Comparison of ENCODE assay signal across 8 mouse cellular contexts in the genomic region with DNA sequence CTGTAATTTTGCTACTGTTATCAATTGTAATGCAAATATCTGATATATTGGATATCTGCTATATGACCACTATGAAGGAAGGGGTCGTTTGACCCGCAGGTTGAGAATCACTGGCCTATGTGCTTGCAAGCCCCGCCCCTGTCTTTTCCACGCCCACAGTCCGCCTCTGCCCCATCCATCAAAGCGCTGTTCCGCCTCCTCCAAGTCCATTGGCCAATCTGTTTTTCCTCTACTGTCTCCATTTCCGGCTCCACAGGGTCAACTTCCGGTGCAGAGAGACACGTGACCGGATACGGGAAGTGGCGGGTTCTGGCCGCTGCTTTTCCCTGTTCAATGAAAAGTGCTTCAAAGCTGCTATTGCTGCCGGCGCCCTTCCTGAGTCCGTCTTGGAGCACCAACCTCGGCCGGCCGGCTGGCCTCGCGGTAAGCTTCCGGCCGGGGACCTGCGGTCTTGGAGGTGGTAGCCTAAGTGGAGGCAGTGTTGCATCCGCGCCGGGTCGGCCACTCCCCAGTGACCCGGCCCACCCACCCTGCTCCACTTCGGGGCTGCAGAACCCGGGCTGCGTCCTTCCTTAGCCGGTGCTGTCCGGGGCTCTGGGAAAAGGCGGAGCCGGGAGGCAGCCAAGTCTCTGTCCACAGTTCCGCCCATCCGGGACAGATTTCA. TPM values are rescaled to one million over a fixed set of nuclear protein-coding genes. Genes with fewer than 3 reads are reported as not detected.
DNase-seq lines count a peak whose midpoint lies in the region; ATAC-seq and TF ChIP-seq lines count a peak whose summit lies in the region.

A gene (plus strand): TSS at position 272 of the 664 bp plus-strand sequence.

- H3K36me3 ChIP-seq in MEL (ENCODE audit: control insufficient read depth in 1 of 2, insufficient read depth in 2 of 2, low read length in 2 of 2), result peaks cover 1 to 26% of the 10 kb centered on the region in 2 experiments; a peak in 3 of 4 replicates
- H3K36me3 ChIP-seq in forebrain, postnatal 0 days (ENCODE audit: insufficient read depth), result peaks cover 7% of the 10 kb centered on the region; the same call in 1 of the 2 replicates
- H3K36me3 ChIP-seq in lung, embryonic 15.5 days, result 0 out of 2 replicates have a peak, but pooled peaks cover 5% of the 10 kb centered on the region

- H3K79me2 ChIP-seq in MEL (ENCODE audit: control insufficient read depth, insufficient read depth, low read length, poor library complexity), result peaks cover 14% of the 10 kb centered on the region

- peak; percentile 53 to 76; a peak in 3 of 4 replicates for TF ChIP-seq POLR2A in MEL (IDR thresholded peaks at IDR 0.05; ENCODE audit: control insufficient read depth in 1 of 2, insufficient read depth in 1 of 2, low read depth in 1 of 2, low read length in 2 of 2, poor library complexity in 1 of 2)
- TF ChIP-seq POLR2A in cerebellum, adult 2 months (IDR thresholded peaks at IDR 0.05; ENCODE audit: borderline replicate concordance, insufficient read depth, low read length), result peak; percentile 37; the same call in 1 of the 2 replicates

- under 1% methylated on average over 38 of the region's 39 CpGs for WGBS in cerebellum, adult 2 months
- WGBS in forebrain, postnatal 0 days, result under 1% methylated on average over 39 of the region's 39 CpGs
- under 1% methylated on average over 39 of the region's 39 CpGs for WGBS in lung, embryonic 15.5 days

- H3K4me3 ChIP-seq in MEL (ENCODE audit: control insufficient read depth in 1 of 2, insufficient read depth in 1 of 2, low read depth in 2 of 2, low read length in 2 of 2), result peak within 1 kb of the TSS; percentile 67 to 80
- peak within 1 kb of the TSS; percentile 92 for H3K4me3 ChIP-seq in cerebellum, adult 2 months (replicated peaks; ENCODE audit: insufficient read depth, low read depth, low read length)
- H3K4me3 ChIP-seq in forebrain, postnatal 0 days (ENCODE audit: low read depth, low read length), result peak within 1 kb of the TSS; percentile 90
- peak within 1 kb of the TSS; percentile 65 for H3K4me3 ChIP-seq in lung, embryonic 15.5 days

- DNase-seq in MEL (ENCODE audit: low read depth, low spot score), result peak; percentile 99
- peak; percentile 94 to 95 for DNase-seq in cerebellum, adult 2 months
- DNase-seq in forebrain, postnatal 0 days, result peak; percentile 95
- DNase-seq in heart, postnatal 4 days, result peak; percentile 95
- DNase-seq in layer of hippocampus, adult 8-10 months (ENCODE audit: low spot score in 2 of 2), result peak; percentile 93 to 95
- DNase-seq in ovary, adult 18-20 months (ENCODE audit: low spot score), result peak; percentile 92
- peak; percentile 92 for DNase-seq in thymus, postnatal 0 days (ENCODE audit: low spot score)

- H3K9ac ChIP-seq in MEL (ENCODE audit: control insufficient read depth, low read depth, low read length, poor library complexity, severe bottlenecking), result peak within 1 kb of the TSS; percentile 78
- H3K9ac ChIP-seq in forebrain, postnatal 0 days, result peak within 1 kb of the TSS; percentile 71
- peak within 1 kb of the TSS; percentile 66 for H3K9ac ChIP-seq in lung, embryonic 15.5 days

- TF ChIP-seq EP300 in MEL (IDR thresholded peaks at IDR 0.05; ENCODE audit: low read depth in 1 of 2, low read length in 2 of 2), result peak in 1 of 2 experiments; percentile 19; a peak in 1 of 4 replicates

- no peak for TF ChIP-seq CTCF in MEL (IDR thresholded peaks at IDR 0.05 in 2 of 3, conservative IDR thresholded peaks at IDR 0.05 in 1 of 3; ENCODE audit: control insufficient read depth in 1 of 3, insufficient read depth in 1 of 3, low read depth in 2 of 3, low read length in 3 of 3, poor library complexity in 1 of 3, severe bottlenecking in 1 of 3)
- no peak for TF ChIP-seq CTCF in cerebellum, adult 2 months (IDR thresholded peaks at IDR 0.05; ENCODE audit: borderline replicate concordance, insufficient read depth, low read depth, low read length)
- TF ChIP-seq CTCF in forebrain, postnatal 0 days (IDR thresholded peaks at IDR 0.05; ENCODE audit: low read depth), result no peak

- peak within 1 kb of the TSS; percentile 71 for H3K4me2 ChIP-seq in forebrain, postnatal 0 days (ENCODE audit: low read depth)
- H3K4me2 ChIP-seq in lung, embryonic 15.5 days, result peak within 1 kb of the TSS; percentile 72

- no peaks in the 10 kb centered on the region for H3K9me3 ChIP-seq in MEL (replicated peaks; ENCODE audit: insufficient read depth, low read length)
- H3K9me3 ChIP-seq in forebrain, postnatal 0 days (ENCODE audit: low read length), result no peaks in the 10 kb centered on the region
- no peaks in the 10 kb centered on the region for H3K9me3 ChIP-seq in lung, embryonic 15.5 days

- ATAC-seq in forebrain, postnatal 0 days, result peak; percentile 100
- peak; percentile 100 for ATAC-seq in lung, embryonic 15.5 days (ENCODE audit: borderline replicate concordance, extremely low read depth, low FRiP score, low TSS enrichment)

- no peak for TF ChIP-seq RAD21 in MEL (IDR thresholded peaks at IDR 0.05; ENCODE audit: low read depth, low read length)

- H3K27me3 ChIP-seq in MEL (ENCODE audit: control insufficient read depth in 1 of 2, insufficient read depth in 2 of 2, low read length in 2 of 2), result no peaks in the 10 kb centered on the region
- no peaks in the 10 kb centered on the region for H3K27me3 ChIP-seq in cerebellum, adult 2 months (ENCODE audit: control insufficient read depth, insufficient read depth, low read length)
- H3K27me3 ChIP-seq in forebrain, postnatal 0 days (ENCODE audit: insufficient read depth, low read length), result no peaks in the 10 kb centered on the region
- no peaks in the 10 kb centered on the region for H3K27me3 ChIP-seq in lung, embryonic 15.5 days

- peak within 1 kb of the TSS; percentile 52 for H3K27ac ChIP-seq in MEL (ENCODE audit: control insufficient read depth, low read depth, low read length)
- H3K27ac ChIP-seq in cerebellum, adult 2 months (ENCODE audit: insufficient read depth, low read length), result no peak within 1 kb of the TSS
- peak within 1 kb of the TSS; percentile 74 for H3K27ac ChIP-seq in forebrain, postnatal 0 days (ENCODE audit: low read depth, low read length)
- H3K27ac ChIP-seq in lung, embryonic 15.5 days, result peak within 1 kb of the TSS; percentile 86

- H3K4me1 ChIP-seq in MEL (ENCODE audit: control insufficient read depth in 1 of 2, insufficient read depth in 2 of 2, low read length in 2 of 2), result peaks cover 8 to 10% of the 10 kb centered on the region in 2 experiments
- H3K4me1 ChIP-seq in cerebellum, adult 2 months (ENCODE audit: control insufficient read depth, insufficient read depth, low read length), result peaks cover 2% of the 10 kb centered on the region; the same call in 1 of the 2 replicates
- H3K4me1 ChIP-seq in forebrain, postnatal 0 days (ENCODE audit: insufficient read depth), result peaks cover 11% of the 10 kb centered on the region; the same call in 1 of the 2 replicates
- peaks cover 9% of the 10 kb centered on the region for H3K4me1 ChIP-seq in lung, embryonic 15.5 days

TF ChIP-seq in MEL, 35 proteins besides CTCF, POLR2A, EP300 and RAD21 (continues in another document):
- TF ChIP-seq KAT2A (conservative IDR thresholded peaks at IDR 0.05; ENCODE audit: low read depth, low read length) (peak; percentile 87), ZNF384 (IDR thresholded peaks at IDR 0.05; ENCODE audit: low read depth, low read length) (no peak), UBTF (IDR thresholded peaks at IDR 0.05; ENCODE audit: borderline replicate concordance, insufficient read depth, low read depth, low read length) (no peak), USF2 (IDR thresholded peaks at IDR 0.05; ENCODE audit: borderline replicate concordance in 1 of 2, insufficient read depth in 1 of 2, low read depth in 1 of 2, low read length in 2 of 2) (peak; percentile 90 to 96), ELF1 (IDR thresholded peaks at IDR 0.05; ENCODE audit: low read depth, low read length) (peak; percentile 100), CHD1 (IDR thresholded peaks at IDR 0.05; ENCODE audit: low read depth, low read length) (no peak), ETS1 (IDR thresholded peaks at IDR 0.05; ENCODE audit: low read depth, low read length) (no peak; the same call in 1 of the 2 replicates), SMC3 (IDR thresholded peaks at IDR 0.05; ENCODE audit: low read depth, low read length) (no peak), JUND (IDR thresholded peaks at IDR 0.05; ENCODE audit: low read depth, low read length) (no peak), MEF2A (IDR thresholded peaks at IDR 0.05; ENCODE audit: extremely low read depth, insufficient replicate concordance, low read depth, low read length, poor library complexity, severe bottlenecking) (no peak), E2F4 (IDR thresholded peaks at IDR 0.05; ENCODE audit: borderline replicate concordance, low read depth, low read length) (no peak), TBP (IDR thresholded peaks at IDR 0.05; ENCODE audit: low read depth, low read length) (peak; percentile 66; the same call in 1 of the 2 replicates), MXI1 (IDR thresholded peaks at IDR 0.05; ENCODE audit: low read depth, low read length) (peak; percentile 92), GABPA (IDR thresholded peaks at IDR 0.05; ENCODE audit: low read depth, low read length) (no peak), SIN3A (IDR thresholded peaks at IDR 0.05; ENCODE audit: low read length) (peak; percentile 99), POLR2AphosphoS5 (IDR thresholded peaks at IDR 0.05; ENCODE audit: borderline replicate concordance, low read depth, low read length) (no peak), TCF12 (IDR thresholded peaks at IDR 0.05; ENCODE audit: low read depth, low read length) (peak; percentile 11; the same call in 1 of the 2 replicates), HCFC1 (IDR thresholded peaks at IDR 0.05; ENCODE audit: low read depth, low read length) (peak; percentile 99), ZC3H11A (IDR thresholded peaks at IDR 0.05; ENCODE audit: low read depth, low read length) (no peak), MAFK (IDR thresholded peaks at IDR 0.05; ENCODE audit: borderline replicate concordance, low read depth, low read length) (no peak), MAX (IDR thresholded peaks at IDR 0.05; ENCODE audit: low read length) (peak; percentile 97), RCOR1 (IDR thresholded peaks at IDR 0.05; ENCODE audit: low read depth, low read length) (no peak)

RNA-seq across cellular contexts. Expression of the gene that starts here (rescaled TPM):
- 40.8 and 45.2 TPM in 2 replicates for total RNA-seq in MEL (2012; rRNA removed)
- polyA plus RNA-seq in MEL (2012; ENCODE audit: insufficient read depth in 1 of 2, insufficient read length in 2 of 2, low read depth in 1 of 2, low replicate concordance in 2 of 2, missing spikeins in 1 of 2), result 10 to 100 TPM in 1 of 2 experiments, not detected in 1; 34.2 TPM
- 89.0 and 101 TPM in 2 replicates for polyA plus RNA-seq in cerebellum, adult 2 months (2012; rRNA removed)
- total RNA-seq in forebrain, postnatal 0 days (2014; rRNA removed), result 81.7 and 96.2 TPM in 2 replicates
- 35.5 and 48.9 TPM in 2 replicates for polyA plus RNA-seq in forebrain, postnatal 0 days (2015; fragmentation: Nextera tagmentation; extraction: Ambion mirVana)
- total RNA-seq in heart, postnatal 4 days (2021), result 10 to 100 TPM; 28.7 to 29.8 TPM
- total RNA-seq in layer of hippocampus, adult 8-10 months (2022), result 10 to 100 TPM; 52.0 to 68.2 (median 61.9) TPM
- 28.5 and 29.3 TPM in 2 replicates for polyA plus RNA-seq in lung, embryonic 15.5 days (2015; fragmentation: Nextera tagmentation; extraction: Ambion mirVana)
- 21.6 and 28.6 TPM in 2 replicates for polyA plus RNA-seq in thymus, postnatal 0 days (2015; fragmentation: Nextera tagmentation; extraction: Ambion mirVana)
